Comparison of ENCODE assay signal across 9 mouse cellular contexts in the genomic region with DNA sequence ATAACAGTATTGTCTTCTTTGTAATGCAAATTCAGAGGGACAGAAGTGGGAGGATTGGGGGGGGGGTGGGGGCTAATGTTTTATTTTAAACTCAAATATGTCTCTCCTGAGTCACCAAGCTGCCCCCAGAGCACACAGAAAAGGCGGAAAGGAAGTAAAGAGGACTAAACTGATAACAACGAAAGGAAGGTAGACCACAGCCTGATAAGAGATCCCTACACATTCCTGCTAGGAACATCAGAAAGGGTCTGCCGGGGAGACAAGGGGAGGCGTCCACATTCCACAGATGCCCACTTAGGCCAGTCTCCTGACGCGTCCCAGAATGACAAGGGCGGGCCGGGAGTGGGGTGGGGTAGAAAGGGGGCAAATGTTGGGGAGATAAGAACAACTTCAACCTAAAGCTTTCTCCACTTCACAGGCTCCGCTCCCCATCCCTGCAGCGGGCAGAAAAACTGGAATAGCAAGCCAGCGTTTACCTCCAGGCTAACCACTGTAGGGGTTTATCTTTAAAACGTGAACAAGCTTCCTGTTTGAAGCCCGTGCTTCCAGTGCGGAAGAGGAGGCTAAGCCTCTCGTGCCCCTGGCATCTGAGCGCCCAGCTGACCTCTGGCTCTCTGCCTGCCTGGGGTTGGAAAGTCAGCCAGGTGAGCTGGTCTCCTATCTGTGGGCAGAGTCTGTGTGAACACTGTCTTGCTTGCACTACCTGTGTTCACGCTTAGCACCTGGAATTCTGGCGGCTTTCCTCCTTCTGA.
DNase-seq lines count a peak whose midpoint lies in the region; ATAC-seq lines count a peak whose summit lies in the region.
"Had no signal": no experiment of that assay in that cellular context is flagged by ENCODE, and none has a peak within 500 bp of the region (broad histone marks: within the 10 kb centered on the region; RNA-seq: fewer than 3 reads in every experiment).

No protein-coding gene starts in this region.

- peak; percentile 57; the same call in 1 of the 2 replicates for ATAC-seq in frontal cortex, adult (ENCODE audit: low TSS enrichment)
- ATAC-seq in megakaryocyte-erythroid progenitor cell, adult 5-6 weeks (replicated peaks; ENCODE audit: low FRiP score, low TSS enrichment, poor library complexity, severe bottlenecking): peak; percentile 57; the same call in 1 of the 2 replicates
- no peak for ATAC-seq in activated CD4-positive, CD25-positive, alpha-beta regulatory T cell, adult 4 months

- H3K9me3 ChIP-seq in limb, embryonic 10.5 days (replicated peaks): no peaks in the 10 kb centered on the region

- peak overlapping the region; percentile 62; the same call in 1 of the 2 replicates for H3K27ac ChIP-seq in limb, embryonic 10.5 days

- intact Hi-C loops in heart, postnatal 14 days (cut with DNase I): no loop called here

- WGBS in limb, embryonic 10.5 days: 17% methylated on average over 18 of the region's 18 CpGs

- no peak for DNase-seq in frontal cortex, postnatal 25 days (ENCODE audit: low spot score in 2 of 2)
- DNase-seq in heart, postnatal 14 days: peak; percentile 34 to 49
- peak; percentile 38 for DNase-seq in limb, embryonic 10.5 days (ENCODE audit: low spot score)
- DNase-seq in thymus, postnatal 36 days: peak; percentile 7 to 25
- DNase-seq in gastrocnemius, postnatal 25 days: no peak

- peak overlapping the region; percentile 21; the same call in 1 of the 2 replicates for H3K4me3 ChIP-seq in limb, embryonic 10.5 days

- no peaks in the 10 kb centered on the region for H3K27me3 ChIP-seq in limb, embryonic 10.5 days (ENCODE audit: low read depth, poor library complexity, severe bottlenecking)
- H3K27me3 ChIP-seq: CH12.LX had no signal

- no peaks in the 10 kb centered on the region for H3K36me3 ChIP-seq in limb, embryonic 10.5 days

- peaks cover 41% of the 10 kb centered on the region for H3K4me1 ChIP-seq in limb, embryonic 10.5 days

Comparison
In these comparisons a context has a peak if more than half of its experiments do, and no peak if none do; other contexts are left out.
1. DNase-seq: peak in heart, postnatal 14 days (2 of 2), limb, embryonic 10.5 days (single experiment) and thymus, postnatal 36 days (2 of 2); none in frontal cortex, postnatal 25 days (0 of 2) and gastrocnemius, postnatal 25 days (single experiment).